Mouse (Mus musculus) heart, embryonic 12.5 days (tissue): ENCODE results near the gene Lair1. TPM values are rescaled to one million over a fixed set of nuclear protein-coding genes. Genes with fewer than 3 reads are reported as not detected.

Experiments
- ATAC-seq: fragments of 200-750 bp; cut with Nextera tagmentation; 2 replicates; pipeline ENCODE4 v1.8.0; 2017; ENCODE audit warnings: moderate TSS enrichment, moderate library complexity; ENCODE audit not compliant: insufficient number of reproducible peaks, low FRiP score
- H3K27ac ChIP-seq: fragments of 300-500 bp; sonication (generic); 2 replicates; pipeline ENCODE4 v1.5.1; 2016; ENCODE audit warnings: mild to moderate bottlenecking, moderate library complexity; ENCODE audit not compliant: poor library complexity, severe bottlenecking
- H3K27me3 ChIP-seq: fragments of 300-500 bp; sonication (generic); replicated peaks from 2 replicates; pipeline ENCODE4 v1.6.1; 2016; ENCODE audit warnings: mild to moderate bottlenecking, moderate library complexity
- H3K36me3 ChIP-seq: fragments of 300-500 bp; sonication (generic); 2 replicates; pipeline ENCODE4 v1.6.1; 2016; ENCODE audit warnings: mild to moderate bottlenecking, moderate library complexity
- H3K4me1 ChIP-seq: fragments of 300-500 bp; sonication (generic); replicated peaks from 2 replicates; pipeline ENCODE4 v1.6.1; 2016; ENCODE audit warnings: mild to moderate bottlenecking
- H3K4me2 ChIP-seq: fragments of 300-500 bp; sonication (generic); 2 replicates; pipeline ENCODE4 v1.6.1; 2016; ENCODE audit warnings: mild to moderate bottlenecking, moderate library complexity
- H3K4me3 ChIP-seq: fragments of 300-500 bp; sonication (generic); 2 replicates; pipeline ENCODE4 v1.5.1; 2016; ENCODE audit warnings: mild to moderate bottlenecking
- H3K9ac ChIP-seq: fragments of 300-500 bp; sonication (generic); 2 replicates; pipeline ENCODE4 v1.6.1; 2016; ENCODE audit warnings: mild to moderate bottlenecking, moderate library complexity
- H3K9me3 ChIP-seq: fragments of 300-500 bp; sonication (generic); replicated peaks from 2 replicates; pipeline ENCODE4 v1.6.1; 2016; ENCODE audit warnings: mild to moderate bottlenecking, moderate library complexity
- WGBS: fragments of 180-500 bp; shearing (Covaris S2); methylation state at CpG from one replicate; pipeline ENCODE4 v1.1.7; 2016; 5-methylcytosine and 5-hydroxymethylcytosine counted together
- polyA plus RNA-seq: library from polyadenylated mRNA; unstranded; fragments of >200 nt; fragmentation: Nextera tagmentation; extraction: Ambion mirVana; gene quantifications from 2 replicates; pipeline ENCODE4 v1.2.1, GENCODE M21; 2016

Gene Lair1
- polyA plus RNA-seq, 1 experiment from 2014 or later, result 0.61 TPM

DNA sequence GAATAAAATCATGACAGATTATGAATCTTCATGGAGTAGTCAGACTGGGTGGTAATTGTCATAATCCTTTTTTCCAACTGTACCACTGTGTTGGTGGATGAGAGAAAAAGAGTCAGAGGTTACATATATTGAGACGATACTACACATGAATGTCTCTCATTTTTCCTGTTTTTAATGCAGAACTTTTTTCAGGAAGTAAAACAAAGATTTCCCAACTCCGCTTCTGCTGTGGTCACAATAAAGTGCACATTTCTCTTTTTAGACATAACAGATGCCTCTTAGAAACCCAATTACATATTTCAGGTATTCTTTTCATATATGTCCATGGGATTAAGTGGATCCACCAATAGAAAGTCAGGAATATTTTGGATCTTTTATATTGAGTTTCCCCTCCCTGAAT is 101.0 kb downstream of the Lair1 start:
- Histone ChIP-seq H3K9me3 (peaks cover 4% of the 10 kb centered on the region), H3K27ac (no peak overlapping the region), H3K9ac (no peak overlapping the region), H3K36me3 (no peaks in the 10 kb centered on the region), H3K4me1 (no peaks in the 10 kb centered on the region), H3K4me2 (no peak overlapping the region), H3K27me3 (no peaks in the 10 kb centered on the region), H3K4me3 (no peak overlapping the region)
- 82% methylated on average over 2 of the region's 2 CpGs for WGBS
- ATAC-seq, result no peak

DNA sequence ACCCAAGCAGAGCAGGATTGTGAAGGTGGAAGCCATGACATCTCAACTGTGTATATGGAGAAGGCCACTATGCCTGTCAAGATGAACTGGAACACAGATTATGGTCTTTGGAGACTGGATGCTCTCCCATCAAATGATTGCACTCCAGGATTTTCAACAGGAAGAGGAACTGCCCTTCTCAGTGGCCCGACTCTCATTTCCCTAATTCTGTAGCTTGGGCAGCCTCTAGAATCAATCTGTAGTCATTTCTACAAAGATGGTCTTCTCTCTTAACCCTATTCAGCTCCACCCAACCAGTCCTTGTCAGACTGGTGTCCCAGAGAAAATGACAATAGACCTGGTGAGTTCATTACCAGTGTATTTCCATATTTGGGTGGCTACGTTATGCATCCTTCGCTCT is 105.6 kb downstream of the Lair1 start:
- 78% methylated on average over 3 of the region's 3 CpGs for WGBS
- Histone ChIP-seq H3K4me1 (no peaks in the 10 kb centered on the region), H3K9ac (no peak overlapping the region), H3K9me3 (peaks cover 15% of the 10 kb centered on the region), H3K27me3 (no peaks in the 10 kb centered on the region), H3K4me2 (no peak overlapping the region), H3K36me3 (no peaks in the 10 kb centered on the region), H3K27ac (no peak overlapping the region), H3K4me3 (no peak overlapping the region)
- ATAC-seq, result no peak

Other genes starting within 250 kb of the Lair1 start
- gene Gm15448, start 237.5 kb downstream of the Lair1 start, polyA plus RNA-seq, result not detected in 2 replicates
- gene Pira2, start 218.2 kb downstream of the Lair1 start, polyA plus RNA-seq, result not detected in 2 replicates
- not detected in 2 replicates for gene Gm14548, start 165.1 kb downstream of the Lair1 start, polyA plus RNA-seq
- not detected in 2 replicates for gene Lilra6, start 147.7 kb downstream of the Lair1 start, polyA plus RNA-seq
- 0.65 and 0.97 TPM in 2 replicates for gene Ttyh1, start 56.2 kb upstream of the Lair1 start, polyA plus RNA-seq
- 77.6 and 79.2 TPM in 2 replicates for gene Leng8, start 73.8 kb upstream of the Lair1 start, polyA plus RNA-seq
- gene Leng9, start 87.2 kb upstream of the Lair1 start, polyA plus RNA-seq, result 2.3 and 2.5 TPM in 2 replicates
- gene Cdc42ep5, start 101.7 kb upstream of the Lair1 start, polyA plus RNA-seq, result 25.2 and 30.1 TPM in 2 replicates
- 0.08 TPM in 1 of 2 replicates, not detected in the other for gene Lilra5, start 174.6 kb upstream of the Lair1 start, polyA plus RNA-seq